Mouse (Mus musculus) ES-E14 (cell line): Measurements from ENCODE around the gene Slc12a7. TPM values are rescaled to one million over a fixed set of nuclear protein-coding genes. Genes with fewer than 3 reads are reported as not detected.

ENCODE experiments used
- DNase-seq: peaks from one replicate; pipeline ENCODE4 v3.0.0-alpha.2; 2013; ENCODE audit warnings: low read depth, low spot score
- H3K27ac ChIP-seq: 2 replicates; pipeline ENCODE4 v1.5.1; 2012; ENCODE audit warnings: low read depth, mild to moderate bottlenecking, low read length, moderate library complexity, mixed read lengths; ENCODE audit not compliant: poor library complexity, insufficient read depth, severe bottlenecking
- H3K36me3 ChIP-seq: 2 replicates; pipeline ENCODE4 v1.6.1; 2012; ENCODE audit warnings: mild to moderate bottlenecking, low read length, moderate library complexity, mixed read lengths; ENCODE audit not compliant: control insufficient read depth, poor library complexity, insufficient read depth, severe bottlenecking
- H3K4me1 ChIP-seq, 2 experiments: fragments of 150-350 bp in 1 of 2; sonication (generic) in 1 of 2; 2 replicates each; pipeline ENCODE4 v1.6.1; 2012; ENCODE audit warnings: low read length in 2 of 2, mild to moderate bottlenecking in 1 of 2, mixed read lengths in 1 of 2; ENCODE audit not compliant: control insufficient read depth in 2 of 2, insufficient read depth in 2 of 2, poor library complexity in 1 of 2
- H3K4me3 ChIP-seq, 2 experiments: fragments of 150-350 bp in 1 of 2; sonication (generic) in 1 of 2; 2 replicates each; pipeline ENCODE4 v1.5.1; 2012; ENCODE audit warnings: low read length in 2 of 2, low read depth in 1 of 2, mild to moderate bottlenecking in 1 of 2, mixed read lengths in 1 of 2; ENCODE audit not compliant: insufficient read depth in 1 of 2, poor library complexity in 1 of 2, severe bottlenecking in 1 of 2
- H3K9ac ChIP-seq: 2 replicates; pipeline ENCODE4 v1.6.1; 2012; ENCODE audit warnings: low read depth, mild to moderate bottlenecking, low read length, mixed read lengths; ENCODE audit not compliant: poor library complexity, insufficient read depth, severe bottlenecking
- H3K9me3 ChIP-seq: fragments of 150-350 bp; sonication (generic); 2 replicates; pipeline ENCODE4 v1.6.1; 2012; ENCODE audit warnings: low read depth, mild to moderate bottlenecking, low read length; ENCODE audit not compliant: control insufficient read depth, insufficient read depth
- CHD2 ChIP-seq: IDR thresholded peaks from 2 replicates; pipeline ENCODE4 v1.6.1; 2014; ENCODE audit warnings: mild to moderate bottlenecking, low read depth, low read length, inconsistent platforms
- HCFC1 ChIP-seq: IDR thresholded peaks from 2 replicates; pipeline ENCODE4 v1.6.1; 2012; ENCODE audit warnings: low read length, inconsistent platforms, borderline replicate concordance; ENCODE audit not compliant: insufficient read depth
- MAFK ChIP-seq: IDR thresholded peaks from 2 replicates; pipeline ENCODE4 v1.6.1; 2014; ENCODE audit warnings: mild to moderate bottlenecking, low read depth, low read length, inconsistent platforms; ENCODE audit not compliant: insufficient read depth
- ZC3H11A ChIP-seq: IDR thresholded peaks from 2 replicates; pipeline ENCODE4 v1.6.1; 2012; ENCODE audit warnings: low read depth, mild to moderate bottlenecking, inconsistent platforms, low read length, borderline replicate concordance
- ZNF384 ChIP-seq: IDR thresholded peaks from 2 replicates; pipeline ENCODE4 v1.6.1; 2012; ENCODE audit warnings: low read depth, low read length, inconsistent platforms
- in situ Hi-C, 2 experiments: fragments of 600-800 bp; cut with MboI; formaldehyde crosslinking; loops; one replicate each; pipeline ENCODE4 v1.15.1; 2025; ENCODE audit warnings: low sequenced_read_pairs in 2 of 2, inconsistent platforms in 1 of 2; ENCODE audit not compliant: unreplicated experiment in 2 of 2
- total RNA-seq: library from RNA; depleted of rRNA; stranded (reverse); fragments of 300-350 nt; gene quantifications from 2 replicates; pipeline ENCODE4 v1.2.3, GENCODE M21; 2012

Gene Slc12a7
- total RNA-seq, 1 experiment = 87.1 TPM

GRCm38 (mm10) chr13:73711221-73711620, 21.7 kb upstream of the Slc12a7 start:
- no peak overlapping the region for H3K27ac ChIP-seq
- no peak for DNase-seq
- H3K9me3 ChIP-seq = no peaks in the 10 kb centered on the region
- in situ Hi-C loops = no loop called here
- H3K9ac ChIP-seq = no peak overlapping the region
- no peaks in the 10 kb centered on the region for H3K36me3 ChIP-seq
- no peak overlapping the region for H3K4me3 ChIP-seq
- no peak for TF ChIP-seq ZC3H11A
- no peaks in the 10 kb centered on the region for H3K4me1 ChIP-seq

- TF ChIP-seq MAFK (no peak), ZC3H11A (no peak), HCFC1 (no peak), ZNF384 (no peak), CHD2 (no peak)
- H3K4me3 ChIP-seq = no peak overlapping the region
- no peaks in the 10 kb centered on the region for H3K9me3 ChIP-seq
- no peak for DNase-seq
- in situ Hi-C loops = no loop called here
- H3K36me3 ChIP-seq = no peaks in the 10 kb centered on the region
- H3K9ac ChIP-seq = no peak overlapping the region
- H3K27ac ChIP-seq = no peak overlapping the region
- H3K4me1 ChIP-seq = no peaks in the 10 kb centered on the region
These were observed 21.1 kb upstream of the Slc12a7 start for GRCm38 (mm10) chr13:73711803-73712202.

- Histone ChIP-seq H3K27ac (no peak overlapping the region), H3K9me3 (no peaks in the 10 kb centered on the region), H3K36me3 (no peaks in the 10 kb centered on the region), H3K9ac (no peak overlapping the region), H3K4me3 (no peak overlapping the region), H3K4me1 (no peaks in the 10 kb centered on the region)
- in situ Hi-C loops = no loop called here
- TF ChIP-seq ZC3H11A (no peak), CHD2 (no peak), MAFK (no peak), ZNF384 (no peak)
- DNase-seq = no peak
These were observed 20.7 kb upstream of the Slc12a7 start for GRCm38 (mm10) chr13:73712228-73712627.

- in situ Hi-C loops = no loop called here
- H3K36me3 ChIP-seq = no peaks in the 10 kb centered on the region
- H3K9me3 ChIP-seq = no peaks in the 10 kb centered on the region
- H3K9ac ChIP-seq = no peak overlapping the region
- H3K4me1 ChIP-seq = no peaks in the 10 kb centered on the region
- H3K27ac ChIP-seq = no peak overlapping the region
- no peak for DNase-seq
- no peak overlapping the region for H3K4me3 ChIP-seq
- no peak for TF ChIP-seq CHD2
- TF ChIP-seq MAFK = no peak
- TF ChIP-seq ZC3H11A = no peak
- no peak for TF ChIP-seq ZNF384
- TF ChIP-seq HCFC1 = no peak
These were observed 19.7 kb upstream of the Slc12a7 start for GRCm38 (mm10) chr13:73713204-73713603.

- no peaks in the 10 kb centered on the region for H3K4me1 ChIP-seq
- no peak overlapping the region for H3K27ac ChIP-seq
- no peak overlapping the region for H3K4me3 ChIP-seq
- TF ChIP-seq ZC3H11A (no peak), ZNF384 (no peak), HCFC1 (no peak), MAFK (no peak), CHD2 (no peak)
- no peaks in the 10 kb centered on the region for H3K36me3 ChIP-seq
- H3K9ac ChIP-seq = no peak overlapping the region
- in situ Hi-C loops = no loop called here
- H3K9me3 ChIP-seq = no peaks in the 10 kb centered on the region
- DNase-seq = no peak
These were observed 18.9 kb upstream of the Slc12a7 start for GRCm38 (mm10) chr13:73714020-73714419.
